Mouse (Mus musculus): ENCODE data around the gene Zbed5. TPM values are rescaled to one million over a fixed set of nuclear protein-coding genes. Genes with fewer than 3 reads are reported as not detected.
"Not testable (repeated sequence)": the region's sequence is repeated elsewhere in the genome, so short reads cannot be mapped to it uniquely, and the experiment has no call there.

Gene Zbed5
- polyA plus RNA-seq, 1 experiment from 2014 or later = 5.4 TPM

DNA sequence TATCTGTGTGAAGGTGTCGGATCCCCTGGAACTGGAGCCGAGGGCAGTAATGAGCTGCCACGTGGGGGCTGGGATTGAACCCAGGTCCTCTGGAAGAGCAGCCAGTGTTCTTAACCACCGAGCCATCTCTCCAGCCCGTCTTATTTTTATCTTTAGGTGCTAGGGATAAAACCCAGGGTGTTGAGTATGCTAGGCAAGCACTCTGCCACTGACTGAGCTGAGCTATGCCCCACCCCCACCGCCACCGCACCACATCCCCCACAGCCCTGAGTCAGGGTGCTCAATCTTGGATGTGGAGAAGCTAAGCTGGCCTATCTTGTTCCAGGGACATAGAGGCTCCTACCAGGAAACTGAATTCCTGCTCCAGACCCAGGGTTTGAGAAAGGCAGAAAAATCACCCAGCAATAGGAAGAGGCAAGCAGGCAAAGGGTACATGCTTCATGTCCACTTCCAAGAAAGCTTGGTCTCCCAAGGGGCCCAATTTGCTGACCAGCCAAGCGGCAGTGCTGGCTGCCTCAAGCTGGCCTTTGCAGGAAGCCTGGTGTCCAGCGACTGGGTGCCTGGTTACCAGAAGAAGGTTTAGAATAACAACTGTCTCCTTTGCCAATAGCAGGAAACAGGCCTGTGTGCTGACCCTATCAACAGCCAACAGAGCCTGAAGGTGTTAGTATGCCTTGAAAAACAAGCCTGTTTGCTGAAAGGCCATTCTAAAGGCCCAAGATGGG, 17.6 kb upstream of the Zbed5 start:
- peaks cover 26% of the 10 kb centered on the region for H3K36me3 ChIP-seq
- DNase-seq (ENCODE audit: low spot score) = no peak
- H3K9me3 ChIP-seq = no peaks in the 10 kb centered on the region
- peaks cover 11% of the 10 kb centered on the region for H3K4me1 ChIP-seq
- 48% methylated on average over 9 of the region's 9 CpGs for WGBS
- no peaks in the 10 kb centered on the region for H3K27me3 ChIP-seq (ENCODE audit: insufficient read depth, poor library complexity, severe bottlenecking)
- H3K27ac ChIP-seq = no peak overlapping the region
- H3K4me3 ChIP-seq = no peak overlapping the region

GRCm38 (mm10) chr5:129878946-129879345, 16.6 kb upstream of the Zbed5 start:
- 26% methylated on average over 2 of the region's 2 CpGs for WGBS
- no peaks in the 10 kb centered on the region for H3K27me3 ChIP-seq (ENCODE audit: insufficient read depth, poor library complexity, severe bottlenecking)
- no peak overlapping the region for H3K27ac ChIP-seq
- no peaks in the 10 kb centered on the region for H3K9me3 ChIP-seq
- DNase-seq (ENCODE audit: low spot score) = no peak
- H3K4me1 ChIP-seq = peaks cover 11% of the 10 kb centered on the region
- peaks cover 34% of the 10 kb centered on the region for H3K36me3 ChIP-seq
- H3K4me3 ChIP-seq = no peak overlapping the region

DNA sequence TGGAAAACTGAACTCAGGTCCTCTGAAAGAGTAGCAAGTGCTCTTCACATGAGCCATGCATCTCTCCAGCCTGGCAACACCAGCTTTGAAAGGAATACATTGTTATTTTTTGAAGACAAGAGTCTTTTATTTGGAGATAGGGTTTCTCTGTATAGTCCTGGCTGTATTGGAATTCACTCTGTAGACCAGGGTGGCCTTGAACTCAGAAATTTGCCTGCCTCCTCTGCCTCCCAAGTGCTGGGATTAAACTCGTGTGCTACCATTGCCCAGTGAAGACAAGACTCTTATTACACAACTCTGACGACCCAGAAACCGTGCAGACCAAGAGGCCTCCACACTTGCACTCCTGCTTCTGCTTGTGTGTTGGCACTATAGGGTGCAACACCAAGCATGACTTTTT, 15.6 kb upstream of the Zbed5 start:
- WGBS = 70% methylated on average over 3 of the region's 3 CpGs
- Histone ChIP-seq H3K27me3 (ENCODE audit: insufficient read depth, poor library complexity, severe bottlenecking) (no peaks in the 10 kb centered on the region), H3K36me3 (peaks cover 43% of the 10 kb centered on the region), H3K4me3 (no peak overlapping the region), H3K4me1 (peaks cover 11% of the 10 kb centered on the region), H3K27ac (no peak overlapping the region), H3K9me3 (no peaks in the 10 kb centered on the region)
- no peak for DNase-seq (ENCODE audit: low spot score)

DNA sequence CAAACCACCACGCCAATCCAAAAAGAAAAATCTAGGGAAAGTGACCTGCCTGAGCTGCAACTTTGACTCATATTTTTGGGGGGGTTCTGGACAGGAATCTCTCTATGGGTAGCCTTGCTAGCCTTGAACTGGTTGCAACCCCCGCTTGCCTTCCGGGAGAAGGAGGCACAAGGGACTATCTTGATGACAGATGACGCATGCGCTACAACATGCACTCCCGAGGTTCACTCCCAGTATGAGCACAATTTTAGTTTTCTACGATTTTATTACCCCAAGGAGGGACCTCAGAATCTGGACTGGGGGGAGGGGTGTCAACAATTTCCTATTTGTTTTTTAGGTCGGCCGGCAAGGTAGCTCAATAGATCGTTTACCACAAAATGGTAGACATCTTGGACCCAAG, 9.3 kb upstream of the Zbed5 start:
- DNase-seq (ENCODE audit: low spot score) = no peak
- Histone ChIP-seq H3K27ac (peak overlapping the region; percentile 97), H3K4me1 (peaks cover 5% of the 10 kb centered on the region; the same call in 1 of the 2 replicates), H3K36me3 (peaks cover 34% of the 10 kb centered on the region), H3K9me3 (no peaks in the 10 kb centered on the region), H3K4me3 (peak overlapping the region; percentile 93), H3K27me3 (ENCODE audit: insufficient read depth, poor library complexity, severe bottlenecking) (no peaks in the 10 kb centered on the region)
- 36% methylated on average over 10 of the region's 10 CpGs for WGBS

DNA sequence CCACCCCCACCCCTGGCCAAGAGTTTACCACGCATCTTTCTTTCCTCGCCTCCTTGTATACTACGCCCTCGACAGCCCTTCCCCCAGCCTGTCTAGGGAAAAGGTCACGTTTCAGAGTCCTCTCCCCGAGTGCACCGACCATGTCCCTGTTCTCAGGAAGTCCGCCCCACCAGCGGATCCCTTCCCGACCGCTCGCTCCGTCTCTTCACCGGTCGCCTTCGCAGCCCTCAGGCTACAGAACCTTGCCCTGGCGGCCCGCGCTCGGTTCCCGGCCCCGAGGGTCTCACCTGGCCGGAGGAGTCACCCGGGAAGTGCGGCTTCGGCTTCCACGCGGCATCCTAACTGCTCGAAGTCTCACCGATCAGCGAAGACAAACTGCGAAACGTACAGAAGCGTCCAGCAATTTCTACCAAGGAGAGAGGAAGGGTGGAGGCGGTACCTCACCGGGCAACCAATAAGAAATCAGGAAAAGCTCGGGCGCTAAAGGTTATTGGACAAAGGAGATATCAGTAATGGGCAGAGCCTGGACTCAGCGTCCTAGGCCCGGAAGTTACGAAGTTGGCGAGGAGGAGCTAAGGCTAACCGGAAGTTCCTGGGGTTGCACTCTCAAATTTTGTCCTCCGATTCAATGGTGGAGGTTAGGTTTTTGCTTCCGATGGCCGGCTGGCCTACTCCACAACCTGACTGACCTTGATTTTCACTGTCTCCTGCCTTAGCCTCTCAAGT, 8.4 kb upstream of the Zbed5 start, which contains the start of gene Chchd2:
Gene Chchd2 (minus strand): TSS at position 560 of the 726 bp plus-strand sequence.
- Histone ChIP-seq H3K4me3 (peak within 1 kb of the TSS; percentile 93), H3K4me1 (peaks cover 5% of the 10 kb centered on the region; the same call in 1 of the 2 replicates), H3K27ac (peak within 1 kb of the TSS; percentile 97), H3K27me3 (ENCODE audit: insufficient read depth, poor library complexity, severe bottlenecking) (no peaks in the 10 kb centered on the region), H3K9me3 (no peaks in the 10 kb centered on the region), H3K36me3 (peaks cover 26% of the 10 kb centered on the region)
- DNase-seq (ENCODE audit: low spot score) = peak; percentile 98
- under 1% methylated on average over 46 of the region's 46 CpGs for WGBS

- WGBS = 82% methylated on average over 7 of the region's 7 CpGs
- not testable (repeated sequence) for H3K4me3 ChIP-seq; H3K27me3 ChIP-seq (ENCODE audit: insufficient read depth, poor library complexity, severe bottlenecking); H3K36me3 ChIP-seq; DNase-seq (ENCODE audit: low spot score); H3K9me3 ChIP-seq; H3K27ac ChIP-seq
- peaks cover 10% of the 10 kb centered on the region; the same call in 1 of the 2 replicates for H3K4me1 ChIP-seq
These were observed 5.1 kb upstream of the Zbed5 start for GRCm38 (mm10) chr5:129890390-129890789.

DNA sequence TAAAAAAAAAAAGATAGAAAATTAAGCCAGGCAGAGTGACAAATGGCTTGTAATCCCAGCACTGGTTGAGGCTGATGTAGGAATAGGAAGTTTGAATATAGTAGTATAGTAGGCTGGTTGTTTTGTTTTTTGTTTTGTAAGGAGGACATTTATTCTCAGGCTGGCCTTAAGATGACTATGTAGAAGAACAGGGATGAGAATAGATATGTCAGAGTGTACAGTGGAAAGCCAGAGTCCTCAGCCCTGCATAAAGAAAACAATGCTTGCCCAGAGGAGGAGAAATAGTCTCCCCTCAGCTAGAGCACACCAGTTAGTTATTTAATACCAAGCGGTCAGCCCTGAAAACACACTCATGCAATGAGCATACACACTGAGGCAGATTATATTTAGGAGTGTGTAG, 2.9 kb downstream of the Zbed5 start, which contains the start of gene Phkg1:
Gene Phkg1 (minus strand): TSS at position 101 of the 400 bp plus-strand sequence.
- DNase-seq (ENCODE audit: low spot score) = no peak
- Histone ChIP-seq H3K27ac (no peak within 1 kb of the TSS), H3K27me3 (ENCODE audit: insufficient read depth, poor library complexity, severe bottlenecking) (no peaks in the 10 kb centered on the region), H3K36me3 (peaks cover 6% of the 10 kb centered on the region; the same call in 1 of the 2 replicates), H3K9me3 (no peaks in the 10 kb centered on the region), H3K4me3 (no peak within 1 kb of the TSS), H3K4me1 (peaks cover 12% of the 10 kb centered on the region; the same call in 1 of the 2 replicates)
- 94% methylated on average over 1 of the region's 1 CpGs for WGBS

DNA sequence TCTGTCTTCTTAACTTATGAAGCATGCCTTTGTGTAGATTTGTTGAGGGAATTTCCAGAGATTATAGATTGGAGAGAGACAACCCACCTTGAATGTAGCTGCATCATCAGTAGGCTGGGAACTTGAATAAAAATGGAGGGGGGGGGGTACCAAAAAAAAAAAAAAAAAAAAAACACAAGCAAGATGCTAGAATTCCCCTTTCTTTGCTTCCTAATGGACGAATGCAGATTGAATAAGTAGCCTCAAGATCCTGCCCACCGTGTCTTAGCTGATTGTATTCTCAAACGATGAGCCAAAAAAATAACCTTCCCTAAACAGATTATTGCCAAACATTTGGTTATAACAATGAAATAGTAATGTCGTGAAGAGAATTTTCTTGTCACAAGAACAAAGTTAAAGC, 12.3 kb downstream of the Zbed5 start:
- Histone ChIP-seq H3K27me3 (ENCODE audit: insufficient read depth, poor library complexity, severe bottlenecking) (peaks cover 8% of the 10 kb centered on the region; the same call in 1 of the 2 replicates), H3K27ac (peak overlapping the region; percentile 95), H3K4me3 (peak overlapping the region; percentile 85), H3K36me3 (0 out of 2 replicates have a peak, but pooled peaks cover 3% of the 10 kb centered on the region), H3K9me3 (no peaks in the 10 kb centered on the region), H3K4me1 (0 out of 2 replicates have a peak, but pooled peaks cover 9% of the 10 kb centered on the region)
- WGBS = 33% methylated on average over 4 of the region's 4 CpGs
- DNase-seq (ENCODE audit: low spot score) = no peak

- H3K4me1 ChIP-seq = 0 out of 2 replicates have a peak, but pooled peaks cover 9% of the 10 kb centered on the region
- H3K27me3 ChIP-seq (ENCODE audit: insufficient read depth, poor library complexity, severe bottlenecking) = peaks cover 8% of the 10 kb centered on the region; the same call in 1 of the 2 replicates
- H3K9me3 ChIP-seq = no peaks in the 10 kb centered on the region
- peak within 1 kb of the TSS; percentile 95 for H3K27ac ChIP-seq
- peak; percentile 98 for DNase-seq (ENCODE audit: low spot score)
- H3K36me3 ChIP-seq = no peaks in the 10 kb centered on the region
- H3K4me3 ChIP-seq = peak within 1 kb of the TSS; percentile 85
- WGBS = under 1% methylated on average over 63 of the region's 63 CpGs
These were observed 12.9 kb downstream of the Zbed5 start, which contains the start of gene Nupr1l for GRCm38 (mm10) chr5:129908242-129908965. Gene Nupr1l (plus strand): TSS chr5:129908540.

GRCm38 (mm10) chr5:129909147-129909546, 13.6 kb downstream of the Zbed5 start:
- DNase-seq (ENCODE audit: low spot score) = no peak
- WGBS = 68% methylated on average over 9 of the region's 9 CpGs
- peaks cover 8% of the 10 kb centered on the region; the same call in 1 of the 2 replicates for H3K27me3 ChIP-seq (ENCODE audit: insufficient read depth, poor library complexity, severe bottlenecking)
- H3K36me3 ChIP-seq = no peaks in the 10 kb centered on the region
- 0 out of 2 replicates have a peak, but pooled peaks cover 9% of the 10 kb centered on the region for H3K4me1 ChIP-seq
- no peaks in the 10 kb centered on the region for H3K9me3 ChIP-seq
- peak overlapping the region; percentile 95; the same call in 1 of the 2 replicates for H3K27ac ChIP-seq
- peak overlapping the region; percentile 85 for H3K4me3 ChIP-seq

DNA sequence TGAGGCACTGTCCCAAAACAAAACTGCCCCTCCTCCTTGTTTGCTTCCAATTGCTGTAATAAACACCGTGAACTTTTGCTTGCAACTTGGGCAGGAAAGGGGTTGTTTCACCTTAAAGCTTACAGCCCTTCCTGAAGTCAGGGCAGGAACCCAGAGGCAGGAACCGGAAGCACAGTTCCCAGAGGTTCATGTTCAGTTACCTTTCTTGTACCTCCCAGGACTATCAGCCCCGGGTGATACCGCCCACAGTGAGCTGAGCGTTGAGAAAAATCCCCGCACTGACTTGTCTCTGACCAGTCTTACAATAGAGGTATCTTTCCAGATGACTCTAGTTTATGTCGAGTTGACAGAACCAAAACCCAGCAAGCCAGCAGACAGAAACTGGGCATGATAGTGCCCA, 14.1 kb downstream of the Zbed5 start:
- Histone ChIP-seq H3K4me1 (0 out of 2 replicates have a peak, but pooled peaks cover 9% of the 10 kb centered on the region), H3K36me3 (no peaks in the 10 kb centered on the region), H3K27ac (no peak overlapping the region), H3K9me3 (no peaks in the 10 kb centered on the region), H3K27me3 (ENCODE audit: insufficient read depth, poor library complexity, severe bottlenecking) (peaks cover 8% of the 10 kb centered on the region; the same call in 1 of the 2 replicates), H3K4me3 (no peak overlapping the region)
- WGBS = 76% methylated on average over 7 of the region's 7 CpGs
- DNase-seq (ENCODE audit: low spot score) = no peak

GRCm38 (mm10) chr5:129914024-129914423, 18.5 kb downstream of the Zbed5 start:
- no peaks in the 10 kb centered on the region for H3K36me3 ChIP-seq
- no peak for DNase-seq (ENCODE audit: low spot score)
- no peak overlapping the region for H3K27ac ChIP-seq
- H3K4me1 ChIP-seq = 0 out of 2 replicates have a peak, but pooled peaks cover 3% of the 10 kb centered on the region
- no peaks in the 10 kb centered on the region for H3K9me3 ChIP-seq
- H3K4me3 ChIP-seq = no peak overlapping the region
- peaks cover 8% of the 10 kb centered on the region; the same call in 1 of the 2 replicates for H3K27me3 ChIP-seq (ENCODE audit: insufficient read depth, poor library complexity, severe bottlenecking)
- WGBS = 35% methylated on average over 2 of the region's 2 CpGs

All from heart, embryonic 10.5 days (tissue).